Mouse (Mus musculus) embryonic facial prominence, embryonic 14.5 days (tissue): ENCODE data around the gene Fubp3. TPM values are rescaled to one million over a fixed set of nuclear protein-coding genes. Genes with fewer than 3 reads are reported as not detected.

ENCODE experiments used
- ATAC-seq: fragments of 200-750 bp; cut with Nextera tagmentation; 2 replicates; pipeline ENCODE4 v1.8.0; 2017; ENCODE audit warnings: low read depth, moderate number of reproducible peaks, moderate TSS enrichment
- DNase-seq: peaks from one replicate; pipeline ENCODE4 v3.0.0-alpha.2; 2015; ENCODE audit warnings: low spot score
- H3K27ac ChIP-seq: fragments of 300-500 bp; sonication (generic); replicated peaks from 2 replicates; pipeline ENCODE4 v1.5.1; 2014; ENCODE audit warnings: low read depth, mild to moderate bottlenecking, low read length, moderate library complexity
- H3K27me3 ChIP-seq: fragments of 300-500 bp; sonication (generic); replicated peaks from 2 replicates; pipeline ENCODE4 v1.6.1; 2014; ENCODE audit warnings: low read length; ENCODE audit not compliant: control insufficient read depth, insufficient read depth
- H3K36me3 ChIP-seq: fragments of 300-500 bp; sonication (generic); 2 replicates; pipeline ENCODE4 v1.6.1; 2014; ENCODE audit warnings: low read length, mixed read lengths; ENCODE audit not compliant: control insufficient read depth, insufficient read depth
- H3K4me1 ChIP-seq: fragments of 300-500 bp; sonication (generic); 2 replicates; pipeline ENCODE4 v1.6.1; 2014; ENCODE audit warnings: antibody characterized with exemption, low read length; ENCODE audit not compliant: control insufficient read depth, insufficient read depth
- H3K4me2 ChIP-seq: fragments of 300-500 bp; sonication (generic); 2 replicates; pipeline ENCODE4 v1.6.1; 2014; ENCODE audit warnings: low read depth, mild to moderate bottlenecking, low read length, moderate library complexity, mixed read lengths
- H3K4me3 ChIP-seq: fragments of 300-500 bp; sonication (generic); 2 replicates; pipeline ENCODE4 v1.5.1; 2014; ENCODE audit warnings: low read depth, mild to moderate bottlenecking, low read length
- H3K9ac ChIP-seq: fragments of 300-500 bp; sonication (generic); 2 replicates; pipeline ENCODE4 v1.6.1; 2014; ENCODE audit warnings: low read depth, mild to moderate bottlenecking, low read length, moderate library complexity, mixed read lengths
- H3K9me3 ChIP-seq: fragments of 300-500 bp; sonication (generic); 2 replicates; pipeline ENCODE4 v1.6.1; 2016; ENCODE audit warnings: low read length; ENCODE audit not compliant: control insufficient read depth
- WGBS: fragments of 180-500 bp; shearing (Covaris S2); extraction: QIAGEN DNeasy Blood & Tissue Kit; methylation state at CpG from one replicate; pipeline ENCODE4 v1.1.7; 2014; 5-methylcytosine and 5-hydroxymethylcytosine counted together
- polyA plus RNA-seq: library from polyadenylated mRNA; unstranded; fragments of >200 nt; fragmentation: Nextera tagmentation; extraction: Ambion mirVana; gene quantifications from 2 replicates; pipeline ENCODE4 v1.2.1, GENCODE M21; 2014

Fubp3 gene
- polyA plus RNA-seq, result 72.9 and 82.7 TPM in 2 replicates

DNA sequence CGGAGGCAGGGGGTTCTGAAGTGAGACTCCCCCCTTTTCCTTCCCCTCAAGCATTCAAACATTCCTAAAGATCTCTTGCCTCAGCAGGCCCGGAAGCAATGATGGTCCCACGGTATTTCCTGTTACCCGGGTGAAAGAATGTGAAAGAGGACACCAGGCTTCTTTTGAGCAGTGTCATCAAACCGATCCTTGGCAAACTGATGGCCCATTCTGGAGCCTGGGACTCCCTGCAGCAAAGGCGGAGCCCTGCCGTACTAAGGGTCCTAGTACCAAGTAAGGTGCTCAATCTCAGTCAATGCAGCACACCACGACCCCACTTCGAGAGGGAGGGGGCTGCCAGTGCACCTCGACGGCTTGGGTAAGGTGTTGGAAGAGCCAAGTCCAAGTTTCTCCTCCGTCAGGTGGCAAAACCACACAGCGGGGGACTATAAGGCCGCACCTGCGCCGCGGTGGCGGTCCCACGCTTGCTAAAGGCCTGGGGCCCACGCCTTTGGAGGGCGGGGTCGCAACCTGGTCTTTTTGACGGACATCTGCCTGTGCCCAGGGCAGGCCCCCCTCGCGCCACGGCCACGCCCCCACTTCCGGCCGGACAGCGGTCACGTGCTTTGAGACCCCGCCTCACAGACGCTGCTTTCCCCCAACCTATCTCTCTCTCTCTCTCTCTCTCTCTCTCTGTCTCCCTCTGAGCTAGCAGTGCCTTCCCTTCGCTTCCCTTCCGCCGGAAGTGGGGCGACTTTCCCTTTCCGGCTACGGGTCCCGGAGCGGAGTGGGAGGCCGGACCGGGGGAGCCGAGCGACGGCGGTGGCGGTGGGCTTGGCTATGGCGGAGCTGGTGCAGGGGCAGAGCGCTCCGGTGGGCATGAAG lies at the start of gene Fubp3:
Fubp3 (plus strand) TSS at position 601 of the 864 bp plus-strand sequence.
- peak; percentile 98 for ATAC-seq
- peaks cover 10% of the 10 kb centered on the region; the same call in 1 of the 2 replicates for H3K36me3 ChIP-seq
- no peaks in the 10 kb centered on the region for H3K9me3 ChIP-seq
- H3K27me3 ChIP-seq, result no peaks in the 10 kb centered on the region
- peak within 1 kb of the TSS; percentile 93 for H3K4me2 ChIP-seq
- DNase-seq, result peak; percentile 97
- H3K27ac ChIP-seq, result peak within 1 kb of the TSS; percentile 87
- peak within 1 kb of the TSS; percentile 98 for H3K4me3 ChIP-seq
- peaks cover 13% of the 10 kb centered on the region for H3K4me1 ChIP-seq
- H3K9ac ChIP-seq, result peak within 1 kb of the TSS; percentile 96
- WGBS, result 2% methylated on average over 41 of the region's 51 CpGs

DNA sequence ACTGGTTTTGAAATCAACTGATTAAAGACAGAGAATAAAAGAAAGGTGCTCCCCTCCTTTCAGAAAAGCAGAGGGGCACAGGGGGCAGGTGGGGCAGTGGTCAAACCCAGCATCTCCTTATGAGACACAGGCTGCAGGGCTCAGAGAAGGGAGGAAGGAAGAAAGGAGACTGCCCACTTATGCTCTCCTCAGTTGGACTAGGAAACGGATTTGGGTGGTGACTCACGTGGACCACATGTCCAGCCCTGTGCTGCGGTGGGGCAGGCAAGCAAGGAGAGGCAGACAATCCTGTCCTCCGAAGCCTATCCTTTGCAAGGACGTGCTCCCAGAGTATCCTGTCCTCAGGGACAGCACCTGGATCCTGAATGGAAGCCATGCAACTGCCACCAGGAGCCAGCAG lies 47.8 kb upstream of the Fubp3 start:
- no peak for ATAC-seq

GRCm38 (mm10) chr2:31525778-31526177 lies 46.7 kb upstream of the Fubp3 start:
- Histone ChIP-seq H3K4me1 (no peaks in the 10 kb centered on the region), H3K9me3 (no peaks in the 10 kb centered on the region), H3K27ac (no peak overlapping the region), H3K36me3 (no peaks in the 10 kb centered on the region), H3K4me3 (no peak overlapping the region), H3K9ac (no peak overlapping the region), H3K27me3 (no peaks in the 10 kb centered on the region), H3K4me2 (no peak overlapping the region)
- ATAC-seq, result peak; percentile 50; the same call in 1 of the 2 replicates
- peak; percentile 23 for DNase-seq
- WGBS, result 31% methylated on average over 5 of the region's 10 CpGs

More for the DNA sequence above, 47.8 kb upstream of the Fubp3 start:
- Histone ChIP-seq H3K9ac (no peak overlapping the region), H3K36me3 (no peaks in the 10 kb centered on the region), H3K27me3 (no peaks in the 10 kb centered on the region), H3K4me3 (no peak overlapping the region), H3K9me3 (no peaks in the 10 kb centered on the region), H3K4me2 (no peak overlapping the region), H3K27ac (no peak overlapping the region), H3K4me1 (no peaks in the 10 kb centered on the region)
- WGBS, result 67% methylated on average over 3 of the region's 5 CpGs
- DNase-seq, result no peak

DNA sequence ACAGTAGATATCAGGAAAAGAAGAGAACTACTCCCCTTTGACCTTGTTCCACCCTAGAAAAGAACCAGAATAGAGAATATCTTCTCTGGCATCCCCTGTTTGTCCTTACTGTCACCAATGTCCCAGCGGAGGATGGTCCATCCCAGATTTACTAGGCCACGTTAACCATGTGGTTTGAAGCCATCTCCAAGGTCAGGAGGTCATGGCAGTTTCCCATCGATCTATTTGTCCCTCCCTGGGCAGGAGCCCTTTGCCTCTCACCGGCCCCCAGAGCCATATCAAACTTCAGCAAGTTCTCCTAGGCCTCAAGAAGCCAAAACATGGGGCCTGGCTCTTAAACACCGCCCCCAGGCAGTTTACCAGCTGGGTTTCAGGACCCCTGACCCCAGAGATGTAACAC lies 42.2 kb upstream of the Fubp3 start:
- no peak for DNase-seq

DNA sequence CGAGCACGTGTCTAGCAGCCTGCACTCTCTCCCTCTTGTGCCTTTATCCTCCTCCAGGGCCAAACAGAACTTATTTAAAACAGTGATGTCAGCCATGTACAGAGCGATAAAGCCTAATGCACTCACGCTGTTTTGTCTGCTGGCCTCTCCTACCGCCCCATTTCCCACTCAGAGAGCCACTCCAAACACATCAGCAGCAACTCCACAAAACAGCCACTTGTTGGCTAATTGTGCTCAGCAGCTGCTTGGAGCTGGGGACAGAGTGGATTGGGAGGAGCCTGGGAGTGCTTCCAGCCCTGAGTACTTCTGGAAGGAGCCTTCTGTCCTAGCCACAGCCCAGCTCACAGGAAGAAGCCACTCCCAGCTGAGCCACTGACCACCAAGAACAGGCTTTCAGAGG lies 35.4 kb upstream of the Fubp3 start:
- no peaks in the 10 kb centered on the region for H3K27me3 ChIP-seq
- no peaks in the 10 kb centered on the region for H3K36me3 ChIP-seq
- no peak overlapping the region for H3K4me2 ChIP-seq
- 57% methylated on average over 5 of the region's 5 CpGs for WGBS
- H3K9me3 ChIP-seq, result no peaks in the 10 kb centered on the region
- H3K9ac ChIP-seq, result no peak overlapping the region
- H3K27ac ChIP-seq, result no peak overlapping the region
- H3K4me3 ChIP-seq, result no peak overlapping the region
- ATAC-seq, result 0 out of 2 replicates have a peak, but pooled peaks have one; percentile 41
- H3K4me1 ChIP-seq, result no peaks in the 10 kb centered on the region
- DNase-seq, result peak; percentile 48

More for the DNA sequence above, 42.2 kb upstream of the Fubp3 start:
- Histone ChIP-seq H3K9me3 (no peaks in the 10 kb centered on the region), H3K27me3 (no peaks in the 10 kb centered on the region), H3K4me2 (no peak overlapping the region), H3K36me3 (no peaks in the 10 kb centered on the region), H3K9ac (no peak overlapping the region), H3K4me1 (no peaks in the 10 kb centered on the region), H3K27ac (no peak overlapping the region), H3K4me3 (no peak overlapping the region)
- WGBS, result 30% methylated on average over 5 of the region's 5 CpGs
- ATAC-seq, result no peak

DNA sequence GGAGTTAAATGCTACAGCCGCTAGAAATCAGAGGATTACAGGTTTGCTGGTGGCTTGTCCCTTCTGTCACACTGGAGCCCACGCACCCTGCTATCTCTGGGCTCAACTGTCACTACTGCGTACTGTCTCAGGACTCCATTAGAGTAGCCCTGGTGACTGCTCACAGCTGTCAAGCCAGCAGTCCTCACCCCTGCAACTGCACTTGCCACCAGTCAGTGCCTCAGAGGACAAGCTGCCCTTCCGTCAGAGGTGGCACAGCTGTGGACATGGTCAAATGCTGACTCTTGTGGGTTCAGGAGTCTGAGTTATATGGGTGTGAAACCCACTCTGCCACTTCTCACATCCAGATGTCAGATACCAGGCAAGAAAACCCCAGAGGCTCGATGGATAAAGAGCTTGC lies 33.7 kb upstream of the Fubp3 start:
- Histone ChIP-seq H3K4me2 (no peak overlapping the region), H3K27me3 (no peaks in the 10 kb centered on the region), H3K36me3 (no peaks in the 10 kb centered on the region), H3K9me3 (no peaks in the 10 kb centered on the region), H3K9ac (no peak overlapping the region), H3K4me1 (no peaks in the 10 kb centered on the region), H3K27ac (no peak overlapping the region), H3K4me3 (no peak overlapping the region)
- ATAC-seq (no peak), DNase-seq (no peak)
- WGBS, result 71% methylated on average over 5 of the region's 5 CpGs

GRCm38 (mm10) chr2:31541581-31541980 lies 30.9 kb upstream of the Fubp3 start:
- no peak overlapping the region for H3K4me3 ChIP-seq
- WGBS, result 87% methylated on average over 4 of the region's 5 CpGs
- no peak overlapping the region for H3K4me2 ChIP-seq
- H3K9ac ChIP-seq, result no peak overlapping the region
- no peaks in the 10 kb centered on the region for H3K9me3 ChIP-seq
- H3K27me3 ChIP-seq, result no peaks in the 10 kb centered on the region
- DNase-seq (no peak), ATAC-seq (peak; percentile 37; the same call in 1 of the 2 replicates)
- no peaks in the 10 kb centered on the region for H3K4me1 ChIP-seq
- H3K36me3 ChIP-seq, result no peaks in the 10 kb centered on the region
- no peak overlapping the region for H3K27ac ChIP-seq

DNA sequence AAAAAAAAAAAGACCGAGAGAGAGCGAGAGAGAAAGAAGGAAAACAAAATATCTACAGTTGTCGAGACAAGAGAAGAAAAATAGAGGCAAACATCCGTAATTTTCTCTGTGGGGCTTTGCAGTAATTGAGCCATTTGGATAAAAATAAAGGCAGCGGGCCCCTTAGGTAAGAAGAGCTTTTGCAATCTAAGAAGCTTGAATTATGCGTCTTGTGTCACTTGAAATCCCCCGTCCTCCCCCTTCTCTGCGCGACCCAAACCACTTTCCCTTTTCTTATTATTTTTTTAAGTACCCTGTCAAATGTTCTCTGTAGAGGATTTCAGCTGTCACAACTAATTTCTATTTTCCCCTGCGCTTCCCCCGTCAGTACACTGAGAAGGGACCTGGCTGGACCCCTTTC lies 24.7 kb upstream of the Fubp3 start:
- no peaks in the 10 kb centered on the region for H3K9me3 ChIP-seq
- DNase-seq (peak; percentile 27), ATAC-seq (no peak)
- WGBS, result 28% methylated on average over 11 of the region's 11 CpGs
- H3K4me2 ChIP-seq, result no peak overlapping the region
- H3K4me3 ChIP-seq, result no peak overlapping the region
- no peaks in the 10 kb centered on the region for H3K27me3 ChIP-seq
- H3K27ac ChIP-seq, result no peak overlapping the region
- peaks cover 7% of the 10 kb centered on the region; the same call in 1 of the 2 replicates for H3K4me1 ChIP-seq
- peak overlapping the region; percentile 30; the same call in 1 of the 2 replicates for H3K9ac ChIP-seq
- no peaks in the 10 kb centered on the region for H3K36me3 ChIP-seq
